Mouse (Mus musculus): ENCODE measurements at regions not wholly inside any gene's neighbourhood (a gene's known extent, or its start where the extent isn't known, plus 50 kb on each side); places are given as distances from the start of the nearest gene placed in this dataset.

- H3K27me3 ChIP-seq (ENCODE audit: control insufficient read depth in 1 of 2, insufficient read depth in 2 of 2, low read length in 2 of 2): no peaks in the 10 kb centered on the region
- no peak overlapping the region for H3K4me3 ChIP-seq (ENCODE audit: control insufficient read depth in 1 of 2, insufficient read depth in 1 of 2, low read depth in 2 of 2, low read length in 2 of 2)
- DNase-seq (ENCODE audit: low read depth, low spot score): no peak
- H3K27ac ChIP-seq (ENCODE audit: control insufficient read depth, low read depth, low read length): no peak overlapping the region
- no peaks in the 10 kb centered on the region for H3K9me3 ChIP-seq (replicated peaks; ENCODE audit: insufficient read depth, low read length)
- no peaks in the 10 kb centered on the region for H3K79me2 ChIP-seq (ENCODE audit: control insufficient read depth, insufficient read depth, low read length, poor library complexity)
- H3K9ac ChIP-seq (ENCODE audit: control insufficient read depth, low read depth, low read length, poor library complexity, severe bottlenecking): no peak overlapping the region
- TF ChIP-seq MAX (IDR thresholded peaks at IDR 0.05; ENCODE audit: low read length): no peak
- no peak for TF ChIP-seq ETS1 (IDR thresholded peaks at IDR 0.05; ENCODE audit: low read depth, low read length)
- no peak for TF ChIP-seq SIN3A (IDR thresholded peaks at IDR 0.05; ENCODE audit: low read length)
- TF ChIP-seq ZMIZ1 (IDR thresholded peaks at IDR 0.05; ENCODE audit: low read depth, low read length): no peak
- no peak for TF ChIP-seq E2F4 (IDR thresholded peaks at IDR 0.05; ENCODE audit: borderline replicate concordance, low read depth, low read length)
- no peak for TF ChIP-seq MYC (IDR thresholded peaks at IDR 0.05; ENCODE audit: low read depth, low read length)
- H3K4me1 ChIP-seq (ENCODE audit: control insufficient read depth in 1 of 2, insufficient read depth in 2 of 2, low read length in 2 of 2): no peaks in the 10 kb centered on the region
- H3K36me3 ChIP-seq (ENCODE audit: control insufficient read depth in 1 of 2, insufficient read depth in 2 of 2, low read length in 2 of 2): no peaks in the 10 kb centered on the region
Observed at GRCm38 (mm10) chr2:158929507-158929906, 134.9 kb downstream of the Dhx35 start.

GRCm38 (mm10) chr2:158937948-158938565 is 143.4 kb downstream of the Dhx35 start:
- H3K79me2 ChIP-seq (ENCODE audit: control insufficient read depth, insufficient read depth, low read length, poor library complexity): no peaks in the 10 kb centered on the region
- H3K27ac ChIP-seq (ENCODE audit: control insufficient read depth, low read depth, low read length): no peak overlapping the region
- no peak for DNase-seq (ENCODE audit: low read depth, low spot score)
- no peaks in the 10 kb centered on the region for H3K27me3 ChIP-seq (ENCODE audit: control insufficient read depth in 1 of 2, insufficient read depth in 2 of 2, low read length in 2 of 2)
- no peaks in the 10 kb centered on the region for H3K9me3 ChIP-seq (replicated peaks; ENCODE audit: insufficient read depth, low read length)
- TF ChIP-seq MAX (IDR thresholded peaks at IDR 0.05; ENCODE audit: low read length) (no peak), CTCF (IDR thresholded peaks at IDR 0.05 in 2 of 3, conservative IDR thresholded peaks at IDR 0.05 in 1 of 3; ENCODE audit: control insufficient read depth in 1 of 3, insufficient read depth in 1 of 3, low read depth in 2 of 3, low read length in 3 of 3, poor library complexity in 1 of 3, severe bottlenecking in 1 of 3) (no peak), POLR2AphosphoS2 (IDR thresholded peaks at IDR 0.05; ENCODE audit: low read length) (no peak), ZC3H11A (IDR thresholded peaks at IDR 0.05; ENCODE audit: low read depth, low read length) (no peak), SMC3 (IDR thresholded peaks at IDR 0.05; ENCODE audit: low read depth, low read length) (no peak), TCF12 (IDR thresholded peaks at IDR 0.05; ENCODE audit: low read depth, low read length) (no peak), SIN3A (IDR thresholded peaks at IDR 0.05; ENCODE audit: low read length) (no peak), MEF2A (IDR thresholded peaks at IDR 0.05; ENCODE audit: extremely low read depth, insufficient replicate concordance, low read depth, low read length, poor library complexity, severe bottlenecking) (no peak), CHD2 (IDR thresholded peaks at IDR 0.05; ENCODE audit: low read length) (no peak), ZMIZ1 (IDR thresholded peaks at IDR 0.05; ENCODE audit: low read depth, low read length) (no peak), TBP (IDR thresholded peaks at IDR 0.05; ENCODE audit: low read depth, low read length) (no peak), MXI1 (IDR thresholded peaks at IDR 0.05; ENCODE audit: low read depth, low read length) (no peak), RCOR1 (IDR thresholded peaks at IDR 0.05; ENCODE audit: low read depth, low read length) (no peak)
- no peaks in the 10 kb centered on the region for H3K36me3 ChIP-seq (ENCODE audit: control insufficient read depth in 1 of 2, insufficient read depth in 2 of 2, low read length in 2 of 2)
- H3K9ac ChIP-seq (ENCODE audit: control insufficient read depth, low read depth, low read length, poor library complexity, severe bottlenecking): no peak overlapping the region
- no peaks in the 10 kb centered on the region for H3K4me1 ChIP-seq (ENCODE audit: control insufficient read depth in 1 of 2, insufficient read depth in 2 of 2, low read length in 2 of 2)
- no peak overlapping the region for H3K4me3 ChIP-seq (ENCODE audit: control insufficient read depth in 1 of 2, insufficient read depth in 1 of 2, low read depth in 2 of 2, low read length in 2 of 2)
